Mouse (Mus musculus): ENCODE results near the gene Rnft1. TPM values are rescaled to one million over a fixed set of nuclear protein-coding genes. Genes with fewer than 3 reads are reported as not detected.

Gene Rnft1
- total and polyA plus RNA-seq, 3 experiments: 38.1 to 42.0 TPM; not detected in 1

DNA sequence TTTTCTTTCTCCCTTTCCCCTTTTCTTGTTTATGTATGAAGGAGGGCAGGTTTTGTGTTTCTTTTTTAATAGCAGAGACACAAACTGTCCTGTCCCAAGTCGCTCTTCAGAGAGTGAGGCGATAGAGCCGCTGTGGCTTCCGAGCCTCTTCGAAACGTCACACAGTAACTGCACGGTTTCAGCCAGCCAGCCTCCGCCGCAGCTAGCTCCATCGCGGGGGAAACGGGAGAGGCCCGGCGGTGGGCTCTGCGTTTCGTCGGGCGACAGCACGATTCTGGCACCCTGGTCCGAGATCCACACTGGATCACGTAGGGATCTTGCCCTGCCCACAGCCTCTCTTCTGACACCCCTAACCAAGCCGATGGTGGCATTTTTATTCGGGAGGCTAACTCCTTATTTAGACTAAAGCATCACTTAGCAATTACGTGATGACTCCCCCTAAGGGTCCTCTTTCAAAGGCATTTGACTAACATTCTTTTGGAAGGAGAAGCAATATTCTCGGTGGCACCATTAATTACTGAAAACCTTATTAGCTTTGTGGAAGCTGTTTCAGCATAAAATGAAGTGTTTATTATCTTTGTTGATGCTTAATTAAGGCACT is 553 bp downstream of the Rnft1 start (continued):
- TF ChIP-seq ETS1 (IDR thresholded peaks at IDR 0.05; ENCODE audit: low read depth, low read length): no peak; the same call in 1 of the 2 replicates
- 0 out of 2 replicates have a peak, but pooled peaks have one; percentile 3 for TF ChIP-seq MYC (IDR thresholded peaks at IDR 0.05; ENCODE audit: low read depth, low read length)
- TF ChIP-seq TBP (IDR thresholded peaks at IDR 0.05; ENCODE audit: low read depth, low read length): no peak
- TF ChIP-seq POLR2AphosphoS5 (IDR thresholded peaks at IDR 0.05; ENCODE audit: borderline replicate concordance, low read depth, low read length): no peak
- no peak for TF ChIP-seq POLR2A (IDR thresholded peaks at IDR 0.05; ENCODE audit: control insufficient read depth in 1 of 2, insufficient read depth in 1 of 2, low read depth in 1 of 2, low read length in 2 of 2, poor library complexity in 1 of 2)
- TF ChIP-seq BHLHE40 (IDR thresholded peaks at IDR 0.05; ENCODE audit: borderline replicate concordance, low read depth, low read length): no peak
- TF ChIP-seq USF1 (IDR thresholded peaks at IDR 0.05; ENCODE audit: low read depth, low read length): no peak
- no peak for TF ChIP-seq NELFE (IDR thresholded peaks at IDR 0.05; ENCODE audit: low read depth, low read length)
- no peak for TF ChIP-seq KAT2A (conservative IDR thresholded peaks at IDR 0.05; ENCODE audit: low read depth, low read length)

GRCm38 (mm10) chr11:86490782-86491181 is 6.3 kb downstream of the Rnft1 start:
- Histone ChIP-seq H3K79me2 (ENCODE audit: control insufficient read depth, insufficient read depth, low read length, poor library complexity) (peaks cover 4% of the 10 kb centered on the region), H3K9me3 (replicated peaks; ENCODE audit: insufficient read depth, low read length) (no peaks in the 10 kb centered on the region), H3K27ac (ENCODE audit: control insufficient read depth, low read depth, low read length) (no peak overlapping the region), H3K27me3 (ENCODE audit: control insufficient read depth in 1 of 2, insufficient read depth in 2 of 2, low read length in 2 of 2) (no peaks in the 10 kb centered on the region), H3K9ac (ENCODE audit: control insufficient read depth, low read depth, low read length, poor library complexity, severe bottlenecking) (no peak overlapping the region), H3K36me3 (ENCODE audit: control insufficient read depth in 1 of 2, insufficient read depth in 2 of 2, low read length in 2 of 2) (peaks cover 7 to 10% of the 10 kb centered on the region in 2 experiments), H3K4me1 (ENCODE audit: control insufficient read depth in 1 of 2, insufficient read depth in 2 of 2, low read length in 2 of 2) (peaks cover 0 to 4% of the 10 kb centered on the region in 2 experiments; a peak in 1 of 4 replicates), H3K4me3 (ENCODE audit: control insufficient read depth in 1 of 2, insufficient read depth in 1 of 2, low read depth in 2 of 2, low read length in 2 of 2) (no peak overlapping the region)
- DNase-seq (ENCODE audit: low read depth, low spot score): no peak
- no peak for TF ChIP-seq JUND (IDR thresholded peaks at IDR 0.05; ENCODE audit: low read depth, low read length)

GRCm38 (mm10) chr11:86497356-86497755 is 12.9 kb downstream of the Rnft1 start:
- Histone ChIP-seq H3K27ac (ENCODE audit: control insufficient read depth, low read depth, low read length) (no peak overlapping the region), H3K36me3 (ENCODE audit: control insufficient read depth in 1 of 2, insufficient read depth in 2 of 2, low read length in 2 of 2) (peaks cover 18 to 25% of the 10 kb centered on the region in 2 experiments), H3K79me2 (ENCODE audit: control insufficient read depth, insufficient read depth, low read length, poor library complexity) (no peaks in the 10 kb centered on the region), H3K4me1 (ENCODE audit: control insufficient read depth in 1 of 2, insufficient read depth in 2 of 2, low read length in 2 of 2) (no peaks in the 10 kb centered on the region; a peak in 3 of 4 replicates), H3K9me3 (replicated peaks; ENCODE audit: insufficient read depth, low read length) (no peaks in the 10 kb centered on the region), H3K27me3 (ENCODE audit: control insufficient read depth in 1 of 2, insufficient read depth in 2 of 2, low read length in 2 of 2) (no peaks in the 10 kb centered on the region), H3K9ac (ENCODE audit: control insufficient read depth, low read depth, low read length, poor library complexity, severe bottlenecking) (no peak overlapping the region), H3K4me3 (ENCODE audit: control insufficient read depth in 1 of 2, insufficient read depth in 1 of 2, low read depth in 2 of 2, low read length in 2 of 2) (no peak overlapping the region)
- peak; percentile 67 for DNase-seq (ENCODE audit: low read depth, low spot score)
- TF ChIP-seq GATA1 (IDR thresholded peaks at IDR 0.05; ENCODE audit: low read depth, low read length): peak; percentile 53
- TF ChIP-seq MAZ (IDR thresholded peaks at IDR 0.05; ENCODE audit: low read depth, low read length): no peak
- no peak for TF ChIP-seq POLR2AphosphoS2 (IDR thresholded peaks at IDR 0.05; ENCODE audit: low read length)
- TF ChIP-seq RCOR1 (IDR thresholded peaks at IDR 0.05; ENCODE audit: low read depth, low read length): peak; percentile 90
- TF ChIP-seq TCF12 (IDR thresholded peaks at IDR 0.05; ENCODE audit: low read depth, low read length): 0 out of 2 replicates have a peak, but pooled peaks have one; percentile 28
- TF ChIP-seq EP300 (IDR thresholded peaks at IDR 0.05; ENCODE audit: low read depth in 1 of 2, low read length in 2 of 2): peak; percentile 53 to 74; a peak in 3 of 4 replicates
- no peak for TF ChIP-seq ZNF384 (IDR thresholded peaks at IDR 0.05; ENCODE audit: low read depth, low read length)
- TF ChIP-seq ETS1 (IDR thresholded peaks at IDR 0.05; ENCODE audit: low read depth, low read length): peak; percentile 42; the same call in 1 of the 2 replicates
